Mouse (Mus musculus): ENCODE results near the gene Rnf115.
A peak's percentile ranks its signal among the peaks of the same experiment; 100 is the strongest.

Rnf115 gene

GRCm38 (mm10) chr3:96777120-96777519, 49.7 kb downstream of the Rnf115 start:
- no peak for ATAC-seq (ENCODE audit: low TSS enrichment)

GRCm38 (mm10) chr3:96782236-96782635, 54.8 kb downstream of the Rnf115 start:
- no peak for ATAC-seq (ENCODE audit: low TSS enrichment)

DNA sequence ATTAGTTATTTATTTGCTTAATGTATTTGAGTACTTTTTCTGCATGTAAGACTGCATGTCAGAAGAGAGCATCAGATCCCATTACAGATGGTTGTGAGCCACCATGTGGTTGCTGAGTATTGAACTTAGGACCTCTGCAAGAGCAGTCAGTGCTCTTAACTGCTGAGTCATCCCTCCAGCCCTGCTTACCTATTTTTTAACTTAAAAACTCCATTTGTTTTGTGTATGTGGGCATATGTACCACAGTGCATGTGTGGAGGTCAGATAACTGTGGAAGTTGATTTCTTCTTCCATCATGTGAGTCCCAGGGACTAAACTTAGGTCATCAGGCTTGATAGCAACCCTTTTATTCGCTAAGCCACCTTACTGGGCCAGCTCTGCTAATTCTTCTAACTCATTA, 60.3 kb downstream of the Rnf115 start:
- ATAC-seq (ENCODE audit: low TSS enrichment) = no peak

GRCm38 (mm10) chr3:96788506-96788905, 61.0 kb downstream of the Rnf115 start:
- ATAC-seq (ENCODE audit: low TSS enrichment) = 0 out of 2 replicates have a peak, but pooled peaks have one; percentile 52

- no peak for ATAC-seq (ENCODE audit: low TSS enrichment)
Observed at GRCm38 (mm10) chr3:96800254-96800653, 72.8 kb downstream of the Rnf115 start.

DNA sequence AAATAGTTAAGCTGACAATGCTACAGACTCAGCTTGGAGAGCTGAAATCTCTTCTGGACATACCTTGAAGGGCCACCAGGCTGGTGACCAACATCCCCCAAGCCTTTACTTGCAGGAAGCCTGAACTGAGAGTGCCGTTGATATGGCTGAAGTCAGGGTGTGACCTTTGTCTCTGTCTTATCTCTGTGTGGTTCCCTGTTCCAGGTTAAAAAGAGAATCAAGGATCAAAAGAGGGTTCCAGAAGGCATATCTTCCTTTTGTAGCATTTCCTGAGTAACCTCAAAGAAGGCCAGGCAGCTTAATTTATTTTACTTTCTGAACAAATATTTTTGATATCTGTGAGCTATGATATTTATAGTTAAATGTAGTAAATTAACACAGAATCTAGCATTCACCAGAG, 74.8 kb downstream of the Rnf115 start:
- no peak for ATAC-seq (ENCODE audit: low TSS enrichment)

DNA sequence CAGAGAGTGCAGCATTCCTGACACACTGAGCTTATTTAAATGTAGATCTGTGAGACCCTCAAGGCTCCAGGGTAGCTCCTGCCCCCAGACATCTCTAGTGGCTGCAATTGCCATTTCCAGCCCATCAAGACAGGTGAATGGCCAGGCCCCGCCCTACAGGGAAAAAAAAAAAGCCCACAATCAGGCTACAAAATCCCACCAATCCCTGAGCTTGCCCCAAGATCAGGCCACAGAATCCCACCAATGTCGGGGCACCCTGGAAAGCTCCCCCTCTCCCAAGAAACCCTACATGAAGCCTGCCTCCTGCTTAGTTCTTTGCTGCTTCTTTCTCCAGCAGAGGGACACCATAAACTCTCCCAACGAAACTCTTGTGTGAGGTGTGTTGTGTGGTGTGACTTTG, 80.7 kb downstream of the Rnf115 start:
- no peak for ATAC-seq (ENCODE audit: low TSS enrichment)

- no peak for ATAC-seq (ENCODE audit: low TSS enrichment)
Observed at GRCm38 (mm10) chr3:96808651-96809050, 81.2 kb downstream of the Rnf115 start.

- 0 out of 2 replicates have a peak, but pooled peaks have one; percentile 33 for ATAC-seq (ENCODE audit: low TSS enrichment)
Observed at GRCm38 (mm10) chr3:96811232-96811631, 83.8 kb downstream of the Rnf115 start.

- peak; percentile 85 for ATAC-seq (ENCODE audit: low TSS enrichment)
Observed at GRCm38 (mm10) chr3:96812395-96813091, 85.1 kb downstream of the Rnf115 start.

DNA sequence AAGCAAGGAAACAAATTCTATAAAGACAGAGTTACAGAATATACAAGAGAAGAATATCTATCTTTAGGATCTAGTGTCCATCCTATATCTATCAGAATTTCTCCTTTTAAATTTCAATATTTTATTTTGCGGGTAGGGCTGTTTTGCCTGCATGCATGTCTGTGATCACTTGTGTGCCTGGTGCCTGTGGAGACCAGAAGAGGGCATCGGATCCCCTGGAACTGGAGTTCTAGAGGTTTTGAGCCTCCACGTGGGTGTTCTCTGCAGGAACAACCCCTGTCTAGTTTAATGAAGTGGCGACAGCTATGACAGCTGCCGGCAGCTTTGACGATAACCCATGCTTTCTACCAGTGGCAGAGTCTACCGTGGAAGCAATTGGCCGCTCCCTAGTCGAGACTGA, 85.6 kb downstream of the Rnf115 start:
- ATAC-seq (ENCODE audit: low TSS enrichment) = peak; percentile 76

GRCm38 (mm10) chr3:96813591-96814244, 86.3 kb downstream of the Rnf115 start:
- ATAC-seq (ENCODE audit: low TSS enrichment) = no peak

GRCm38 (mm10) chr3:96814342-96814741, 86.9 kb downstream of the Rnf115 start:
- no peak for ATAC-seq (ENCODE audit: low TSS enrichment)

- no peak for ATAC-seq (ENCODE audit: low TSS enrichment)
Observed at GRCm38 (mm10) chr3:96820116-96820915, 92.9 kb downstream of the Rnf115 start.

GRCm38 (mm10) chr3:96821581-96821980, 94.1 kb downstream of the Rnf115 start:
- no peak for ATAC-seq (ENCODE audit: low TSS enrichment)

- ATAC-seq (ENCODE audit: low TSS enrichment) = no peak
Observed at GRCm38 (mm10) chr3:96823701-96824100, 96.2 kb downstream of the Rnf115 start.

DNA sequence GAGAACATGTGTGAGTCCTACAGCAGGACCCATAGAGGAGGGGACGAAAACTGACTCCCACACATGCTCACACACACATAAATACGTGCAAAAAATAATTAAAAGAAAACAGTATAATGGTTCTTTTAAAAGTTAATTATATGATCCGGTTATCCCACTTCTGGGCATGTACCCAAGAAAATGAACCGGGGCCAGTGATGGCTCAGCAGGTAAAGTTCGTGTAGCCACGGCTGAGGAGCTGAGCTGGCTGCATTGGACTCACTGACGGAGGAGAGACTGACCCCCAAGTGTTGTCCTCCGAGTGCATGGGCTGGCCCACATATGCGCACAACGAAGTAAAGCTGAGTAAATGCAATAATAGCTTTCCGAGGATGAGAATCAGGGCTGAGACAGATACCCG, 97.2 kb downstream of the Rnf115 start:
- no peak for ATAC-seq (ENCODE audit: low TSS enrichment)

GRCm38 (mm10) chr3:96825261-96825660, 97.8 kb downstream of the Rnf115 start:
- ATAC-seq (ENCODE audit: low TSS enrichment) = no peak

DNA sequence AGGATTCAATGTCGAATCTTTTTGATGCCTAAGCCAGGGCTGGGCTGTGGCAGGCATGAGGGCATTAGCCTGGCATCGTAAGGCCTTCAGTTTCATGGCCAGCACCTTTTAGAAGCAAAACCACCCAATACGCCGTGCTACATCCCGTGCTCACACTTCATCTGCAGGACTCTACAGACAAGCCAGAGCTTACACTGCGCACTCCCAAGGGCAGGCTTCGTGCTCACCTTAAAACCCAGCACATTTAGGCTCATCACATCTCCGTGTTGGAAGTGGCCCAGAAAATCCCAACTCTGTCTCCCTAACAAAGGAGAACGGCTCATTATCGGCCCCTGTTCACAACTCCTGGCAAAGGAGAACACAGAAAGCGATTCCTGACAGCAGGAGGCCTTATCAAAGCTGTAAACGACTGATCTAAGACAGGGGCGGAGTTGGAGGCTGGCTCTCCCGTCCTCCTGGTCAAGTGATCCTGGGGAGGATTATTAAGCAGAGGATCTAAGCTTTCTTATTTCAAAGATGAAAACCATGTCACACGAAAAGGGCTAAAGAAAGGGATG, 100.9 kb downstream of the Rnf115 start:
- no peak for ATAC-seq (ENCODE audit: low TSS enrichment)

GRCm38 (mm10) chr3:96828984-96829383, 101.5 kb downstream of the Rnf115 start, which contains the start of the genes Pdzk1 and Cd160:
Gene Pdzk1, plus strand, starts transcription at chr3:96829284.
Gene Cd160, minus strand, starts transcription at chr3:96829351.
- no peak for ATAC-seq (ENCODE audit: low TSS enrichment)

DNA sequence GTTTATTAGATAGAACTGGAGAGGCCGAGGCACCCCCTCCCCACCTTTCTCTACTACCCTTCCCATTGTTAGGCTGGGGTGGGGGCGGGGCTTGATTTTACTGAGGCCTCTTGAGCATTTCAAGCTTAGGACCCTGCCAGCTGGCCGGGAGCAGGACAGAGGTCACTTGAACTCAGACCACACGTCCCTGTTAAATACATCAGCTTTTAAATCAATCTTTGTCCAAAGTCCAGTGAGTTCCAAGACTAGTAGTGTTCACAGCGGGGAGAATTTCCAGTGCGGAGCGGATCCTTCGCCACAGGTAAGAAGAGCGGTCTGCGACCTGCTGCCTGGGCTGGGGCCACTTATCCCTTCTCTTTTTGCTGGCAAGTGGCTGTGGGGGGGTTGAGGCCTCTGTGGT, 102.4 kb downstream of the Rnf115 start:
- no peak for ATAC-seq (ENCODE audit: low TSS enrichment)

- no peak for ATAC-seq (ENCODE audit: low TSS enrichment)
Observed at GRCm38 (mm10) chr3:96832930-96833329, 105.5 kb downstream of the Rnf115 start.

Measured in frontal cortex, adult (tissue).